Mouse (Mus musculus) ES-E14 (cell line): ENCODE results near the gene Sgms2. TPM values are rescaled to one million over a fixed set of nuclear protein-coding genes. Genes with fewer than 3 reads are reported as not detected.

ENCODE experiments used
- DNase-seq: peaks from one replicate; pipeline ENCODE4 v3.0.0-alpha.2; 2013; ENCODE audit warnings: low read depth, low spot score
- H3K27ac ChIP-seq: 2 replicates; pipeline ENCODE4 v1.5.1; 2012; ENCODE audit warnings: low read depth, mild to moderate bottlenecking, low read length, moderate library complexity, mixed read lengths; ENCODE audit not compliant: poor library complexity, insufficient read depth, severe bottlenecking
- H3K36me3 ChIP-seq: 2 replicates; pipeline ENCODE4 v1.6.1; 2012; ENCODE audit warnings: mild to moderate bottlenecking, low read length, moderate library complexity, mixed read lengths; ENCODE audit not compliant: control insufficient read depth, poor library complexity, insufficient read depth, severe bottlenecking
- H3K4me1 ChIP-seq, 2 experiments: fragments of 150-350 bp in 1 of 2; sonication (generic) in 1 of 2; 2 replicates each; pipeline ENCODE4 v1.6.1; 2012; ENCODE audit warnings: low read length in 2 of 2, mild to moderate bottlenecking in 1 of 2, mixed read lengths in 1 of 2; ENCODE audit not compliant: control insufficient read depth in 2 of 2, insufficient read depth in 2 of 2, poor library complexity in 1 of 2
- H3K4me3 ChIP-seq, 2 experiments: fragments of 150-350 bp in 1 of 2; sonication (generic) in 1 of 2; 2 replicates each; pipeline ENCODE4 v1.5.1; 2012; ENCODE audit warnings: low read length in 2 of 2, low read depth in 1 of 2, mild to moderate bottlenecking in 1 of 2, mixed read lengths in 1 of 2; ENCODE audit not compliant: insufficient read depth in 1 of 2, poor library complexity in 1 of 2, severe bottlenecking in 1 of 2
- H3K9ac ChIP-seq: 2 replicates; pipeline ENCODE4 v1.6.1; 2012; ENCODE audit warnings: low read depth, mild to moderate bottlenecking, low read length, mixed read lengths; ENCODE audit not compliant: poor library complexity, insufficient read depth, severe bottlenecking
- H3K9me3 ChIP-seq: fragments of 150-350 bp; sonication (generic); 2 replicates; pipeline ENCODE4 v1.6.1; 2012; ENCODE audit warnings: low read depth, mild to moderate bottlenecking, low read length; ENCODE audit not compliant: control insufficient read depth, insufficient read depth
- CHD2 ChIP-seq: IDR thresholded peaks from 2 replicates; pipeline ENCODE4 v1.6.1; 2014; ENCODE audit warnings: mild to moderate bottlenecking, low read depth, low read length, inconsistent platforms
- HCFC1 ChIP-seq: IDR thresholded peaks from 2 replicates; pipeline ENCODE4 v1.6.1; 2012; ENCODE audit warnings: low read length, inconsistent platforms, borderline replicate concordance; ENCODE audit not compliant: insufficient read depth
- MAFK ChIP-seq: IDR thresholded peaks from 2 replicates; pipeline ENCODE4 v1.6.1; 2014; ENCODE audit warnings: mild to moderate bottlenecking, low read depth, low read length, inconsistent platforms; ENCODE audit not compliant: insufficient read depth
- ZC3H11A ChIP-seq: IDR thresholded peaks from 2 replicates; pipeline ENCODE4 v1.6.1; 2012; ENCODE audit warnings: low read depth, mild to moderate bottlenecking, inconsistent platforms, low read length, borderline replicate concordance
- ZNF384 ChIP-seq: IDR thresholded peaks from 2 replicates; pipeline ENCODE4 v1.6.1; 2012; ENCODE audit warnings: low read depth, low read length, inconsistent platforms
- in situ Hi-C, 2 experiments: fragments of 600-800 bp; cut with MboI; formaldehyde crosslinking; loops; one replicate each; pipeline ENCODE4 v1.15.1; 2025; ENCODE audit warnings: low sequenced_read_pairs in 2 of 2, inconsistent platforms in 1 of 2; ENCODE audit not compliant: unreplicated experiment in 2 of 2
- total RNA-seq: library from RNA; depleted of rRNA; stranded (reverse); fragments of 300-350 nt; gene quantifications from 2 replicates; pipeline ENCODE4 v1.2.3, GENCODE M21; 2012

The Sgms2 gene
- total RNA-seq, 1 experiment: 2.1 TPM

GRCm38 (mm10) chr3:131499651-131500050 lies 8.4 kb upstream of the Sgms2 start:
- Histone ChIP-seq H3K9me3 (no peaks in the 10 kb centered on the region), H3K36me3 (no peaks in the 10 kb centered on the region), H3K4me1 (no peaks in the 10 kb centered on the region; a peak in 1 of 4 replicates), H3K9ac (no peak overlapping the region), H3K4me3 (no peak overlapping the region), H3K27ac (no peak overlapping the region)
- no peak for TF ChIP-seq CHD2
- no peak for TF ChIP-seq ZC3H11A
- no peak for TF ChIP-seq MAFK
- TF ChIP-seq HCFC1: no peak
- TF ChIP-seq ZNF384: no peak
- in situ Hi-C loops: no loop called here
- no peak for DNase-seq

DNA sequence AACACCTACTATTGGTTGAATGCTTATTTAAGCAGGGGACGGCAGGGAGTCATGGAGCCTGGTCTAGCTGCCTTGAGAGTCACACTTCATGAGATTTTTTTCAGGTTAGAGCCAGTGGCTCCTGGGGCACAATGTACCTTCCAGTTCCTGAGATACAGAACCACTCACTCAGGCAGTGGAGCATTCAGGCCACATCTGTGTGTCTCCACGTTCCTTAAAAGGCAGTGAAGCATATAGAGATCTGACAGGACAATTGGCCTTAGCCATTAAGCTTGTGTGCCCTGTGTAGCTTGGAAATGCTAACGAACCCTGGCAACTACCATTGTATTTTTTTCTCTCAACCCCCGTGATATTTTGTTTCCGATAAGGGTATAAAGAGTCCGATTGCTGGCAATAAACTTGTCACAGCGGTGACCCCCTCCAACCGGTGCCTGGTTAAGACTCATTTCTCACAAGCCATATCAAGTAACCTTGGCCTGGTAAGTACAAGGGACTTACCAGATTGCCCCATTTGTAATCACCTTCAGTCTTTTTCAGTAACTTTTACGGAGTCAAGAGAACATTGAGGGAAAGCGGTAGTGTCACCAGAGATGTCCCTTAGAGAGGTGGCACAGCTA lies 5.4 kb upstream of the Sgms2 start:
- Histone ChIP-seq H3K4me1 (no peaks in the 10 kb centered on the region; a peak in 2 of 4 replicates), H3K9ac (no peak overlapping the region), H3K9me3 (no peaks in the 10 kb centered on the region), H3K36me3 (no peaks in the 10 kb centered on the region), H3K27ac (no peak overlapping the region), H3K4me3 (no peak overlapping the region)
- in situ Hi-C loops: no loop called here
- TF ChIP-seq MAFK (no peak), ZC3H11A (no peak), HCFC1 (no peak), CHD2 (no peak), ZNF384 (no peak)
- DNase-seq: no peak

DNA sequence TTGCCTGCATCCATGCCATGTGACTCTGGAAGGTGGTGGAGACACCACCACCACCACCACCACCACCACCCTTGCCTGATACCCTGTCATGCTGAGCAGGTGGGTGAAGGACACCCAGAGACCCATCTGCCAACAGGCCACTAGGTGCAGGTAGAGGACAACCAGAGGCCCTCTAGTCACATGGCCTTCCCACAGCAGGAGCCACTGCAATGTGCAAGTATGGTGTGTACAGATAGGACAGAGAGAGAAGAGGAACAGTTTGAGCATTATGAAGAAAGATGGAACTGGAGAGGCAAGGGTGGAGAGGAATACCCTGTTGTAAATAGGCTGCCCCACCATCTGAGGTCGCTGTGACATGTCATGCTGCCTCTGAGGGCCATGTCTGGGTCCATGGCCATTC lies 3.9 kb upstream of the Sgms2 start:
- TF ChIP-seq ZNF384 (no peak), ZC3H11A (no peak), MAFK (no peak), HCFC1 (no peak), CHD2 (no peak)
- in situ Hi-C loops: no loop called here
- Histone ChIP-seq H3K27ac (no peak overlapping the region), H3K4me1 (no peaks in the 10 kb centered on the region; a peak in 2 of 4 replicates), H3K36me3 (no peaks in the 10 kb centered on the region), H3K9ac (no peak overlapping the region), H3K4me3 (no peak overlapping the region), H3K9me3 (no peaks in the 10 kb centered on the region)
- DNase-seq: no peak

DNA sequence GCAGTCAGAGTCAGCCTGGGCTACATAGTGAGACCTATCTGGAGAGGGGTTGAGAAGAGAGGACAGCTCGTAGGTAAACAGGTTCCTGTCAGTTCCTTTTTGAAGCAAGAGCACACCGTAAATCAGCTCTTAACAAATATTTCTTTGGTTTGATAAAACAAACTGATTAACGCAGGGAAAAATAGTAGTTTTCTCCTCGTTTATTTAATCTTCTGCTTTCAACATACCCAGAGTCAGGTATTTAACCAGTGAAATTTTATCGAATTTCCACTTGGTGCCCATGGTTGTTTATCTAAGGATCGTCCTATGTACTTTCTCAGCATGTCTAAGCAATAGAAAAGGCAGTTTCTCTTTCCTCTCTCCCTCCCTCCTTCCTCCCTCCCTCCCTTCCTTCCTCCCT lies 2.0 kb upstream of the Sgms2 start:
- H3K27ac ChIP-seq: no peak overlapping the region
- no peaks in the 10 kb centered on the region for H3K9me3 ChIP-seq
- no peaks in the 10 kb centered on the region; a peak in 2 of 4 replicates for H3K4me1 ChIP-seq
- DNase-seq: no peak
- no peak overlapping the region for H3K9ac ChIP-seq
- no peak for TF ChIP-seq ZNF384
- no peak for TF ChIP-seq MAFK
- no peak for TF ChIP-seq ZC3H11A
- TF ChIP-seq CHD2: no peak
- TF ChIP-seq HCFC1: no peak
- in situ Hi-C loops: no loop called here
- H3K36me3 ChIP-seq: no peaks in the 10 kb centered on the region
- no peak overlapping the region for H3K4me3 ChIP-seq
